Mouse (Mus musculus) Patski (cell line): ENCODE measurements at regions not wholly inside any gene's neighbourhood (a gene's known extent, or its start where the extent isn't known, plus 50 kb on each side); places are given as distances from the start of the nearest gene placed in this dataset.

Source experiments
- ATAC-seq: fragments of 100-300 bp; one replicate; pipeline ENCODE4 v1.8.0; 2021
- CTCF ChIA-PET: fragments of 350-600 bp; sonication (Branson Sonifier 250); formaldehyde crosslinking; loops from one replicate; lab custom pipeline; 2022; ENCODE audit warnings: inconsistent platforms; lab: Charles Lee
- POLR2A ChIA-PET: fragments of 350-600 bp; sonication (Branson Sonifier 250); formaldehyde crosslinking; loops from one replicate; lab custom pipeline; 2022; ENCODE audit warnings: antibody characterized with exemption, inconsistent platforms; lab: Charles Lee
- DNase-seq: peaks from one replicate; pipeline ENCODE4 v3.0.0-alpha.2; 2011; ENCODE audit warnings: low read depth, low spot score
- H3K27me3 ChIP-seq: fragments of 371-371 bp; one replicate; pipeline ENCODE4 v1.5.1; 2021
- CTCF ChIP-seq: fragments of 100-300 bp; IDR thresholded peaks from one replicate; pipeline ENCODE4 v1.5.1; 2021
- in situ Hi-C: fragments of 300-500 bp; cut with MboI; formaldehyde crosslinking; loops from 3 replicates; pipeline ENCODE4 v1.11.1; 2018; ENCODE audit warnings: low pct_unique_long_range_greater_than_20kb, mixed read lengths

DNA sequence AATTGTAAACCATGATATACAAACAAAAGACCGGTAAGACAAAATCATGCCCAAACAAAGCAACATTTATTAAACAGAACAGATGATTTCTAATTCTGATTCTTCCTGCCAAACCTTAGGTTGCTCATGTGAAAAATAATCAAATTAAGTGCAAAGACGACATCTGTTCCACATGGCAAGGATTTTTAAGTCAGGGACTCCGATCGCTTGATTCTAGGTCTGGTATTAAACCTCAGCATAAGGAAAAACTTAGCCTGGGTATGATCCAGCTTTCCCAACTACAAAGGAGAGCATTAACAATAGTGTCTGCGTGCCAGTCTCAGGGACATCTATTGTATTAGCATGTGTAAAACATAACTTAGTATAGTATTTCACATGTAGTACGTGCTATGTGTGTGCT is 181.8 kb upstream of the Rnpc3 start:
- ChIA-PET POLR2A (no interaction called here), CTCF (interaction anchor here (1.1 to 1.2 kb wide), 2 partner anchors 14 to 15 kb away, joined by 3 read pairs; no protein-coding TSS in a partner anchor)
- no peak for TF ChIP-seq CTCF
- in situ Hi-C loops = no loop called here
- ATAC-seq (no peak), DNase-seq (no peak)
- H3K27me3 ChIP-seq = no peaks in the 10 kb centered on the region

DNA sequence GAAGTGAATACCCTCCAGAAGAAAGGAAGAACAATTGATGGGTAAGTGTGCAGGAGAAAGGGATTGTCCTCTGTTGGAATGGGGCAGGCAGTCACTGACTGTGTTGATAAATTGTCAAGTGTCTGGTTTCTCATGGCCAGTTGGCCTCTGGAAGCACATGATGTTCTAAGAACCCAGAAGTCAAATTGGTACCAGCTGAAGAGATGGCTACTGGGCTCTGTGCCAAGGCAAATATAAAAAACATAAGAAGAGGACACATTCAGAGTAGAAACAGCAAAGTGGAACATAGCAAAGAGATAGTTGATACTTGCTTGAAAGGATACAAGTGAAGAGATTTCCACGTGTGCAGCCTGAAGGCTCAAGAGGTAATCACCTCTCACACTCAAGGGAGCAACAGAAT is 170.9 kb upstream of the Col11a1 start:
- TF ChIP-seq CTCF = no peak
- no peaks in the 10 kb centered on the region for H3K27me3 ChIP-seq
- ChIA-PET POLR2A (no interaction called here), CTCF (no interaction called here)
- DNase-seq = no peak
- ATAC-seq = no peak
- in situ Hi-C loops = no loop called here

DNA sequence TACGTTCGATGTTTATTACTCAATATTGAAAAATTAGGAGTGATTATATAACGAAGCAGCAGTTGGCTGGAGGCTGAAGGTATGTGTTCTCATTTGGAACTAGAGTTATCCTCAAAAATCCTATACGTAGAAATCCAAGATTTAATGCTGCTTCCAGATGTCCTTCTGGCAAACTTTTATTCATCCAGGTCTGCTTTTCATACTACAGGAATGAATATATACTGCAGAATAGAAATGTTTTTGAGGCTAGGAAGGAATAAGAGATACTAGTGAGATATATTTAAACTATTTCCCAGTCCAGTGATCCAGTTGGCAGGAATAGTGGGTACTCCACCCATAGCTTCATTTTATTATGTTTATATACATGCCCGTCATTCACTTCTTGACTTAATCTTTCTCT is 170.3 kb upstream of the Col11a1 start:
- in situ Hi-C loops = no loop called here
- TF ChIP-seq CTCF = no peak
- H3K27me3 ChIP-seq = no peaks in the 10 kb centered on the region
- ChIA-PET POLR2A (no interaction called here), CTCF (no interaction called here)
- ATAC-seq (no peak), DNase-seq (no peak)

DNA sequence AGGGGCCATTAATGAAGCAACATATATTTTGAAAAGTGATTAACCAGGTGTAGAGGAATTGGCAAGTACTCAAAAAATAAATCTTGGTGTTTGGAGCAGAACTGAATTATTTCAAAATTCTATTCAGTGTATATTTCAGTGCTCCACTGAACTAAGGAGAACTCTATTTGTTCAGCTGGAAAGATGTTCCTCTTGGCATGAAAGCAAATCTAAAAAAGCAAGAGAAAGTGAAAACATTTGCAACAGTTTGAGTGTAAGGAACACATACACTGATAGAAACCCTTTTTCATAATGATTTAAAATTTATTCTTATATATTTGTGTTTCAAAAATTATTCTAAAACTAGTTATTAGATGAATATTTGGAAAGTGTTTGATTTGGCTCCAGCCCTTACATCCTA is 169.9 kb upstream of the Col11a1 start:
- no peaks in the 10 kb centered on the region for H3K27me3 ChIP-seq
- ATAC-seq (no peak), DNase-seq (no peak)
- ChIA-PET CTCF (no interaction called here), POLR2A (no interaction called here)
- in situ Hi-C loops = no loop called here
- no peak for TF ChIP-seq CTCF

DNA sequence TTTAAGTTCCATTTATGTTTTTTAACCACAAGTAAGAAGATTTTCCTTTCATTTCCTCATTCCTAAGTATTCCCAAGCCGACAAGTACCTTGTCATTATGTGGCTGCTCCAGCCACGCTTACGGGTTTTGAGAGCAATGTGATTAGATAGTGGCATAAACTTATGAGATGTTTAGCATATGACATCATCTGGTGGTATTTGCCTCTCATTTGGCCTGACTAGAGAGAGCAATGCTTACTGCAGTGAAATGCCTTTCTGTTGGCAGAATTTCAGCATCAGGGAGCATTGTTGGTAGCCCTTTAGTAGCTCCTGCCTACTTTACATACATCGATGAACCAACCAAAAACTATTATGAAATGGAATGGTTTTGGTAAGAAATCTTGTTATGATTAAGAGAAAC is 157.1 kb upstream of the Col11a1 start:
- no peaks in the 10 kb centered on the region for H3K27me3 ChIP-seq
- CTCF ChIA-PET = interaction anchor here (2.5 kb wide), 1 partner anchor 8 kb away, joined by 6 read pairs; no protein-coding TSS in a partner anchor
- POLR2A ChIA-PET = no interaction called here
- TF ChIP-seq CTCF = no peak
- in situ Hi-C loops = no loop called here
- DNase-seq (peak; percentile 6), ATAC-seq (peak; percentile 44)

DNA sequence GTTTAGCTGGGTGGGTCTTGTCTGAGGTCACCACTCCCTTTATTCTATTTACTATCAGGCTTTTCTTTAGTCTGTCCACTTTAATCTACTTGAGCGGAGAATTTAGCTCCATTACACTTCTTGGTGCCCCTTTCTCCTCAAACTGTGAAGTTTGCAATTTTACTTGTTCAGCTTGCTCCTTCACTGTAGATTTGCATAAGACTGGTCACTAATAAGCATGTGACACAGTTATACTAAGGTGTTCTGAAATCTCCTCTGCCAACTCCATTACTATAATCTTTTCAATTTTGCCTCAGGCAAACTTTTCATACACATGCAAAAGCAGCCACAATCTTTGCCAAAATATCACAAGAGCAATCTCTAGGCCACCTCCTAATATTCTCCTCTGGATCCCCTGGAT is 125.2 kb upstream of the Col11a1 start:
- TF ChIP-seq CTCF = no peak
- ATAC-seq (no peak), DNase-seq (no peak)
- H3K27me3 ChIP-seq = no peaks in the 10 kb centered on the region
- in situ Hi-C loops = no loop called here
- POLR2A ChIA-PET = no interaction called here
- CTCF ChIA-PET = no interaction called here

DNA sequence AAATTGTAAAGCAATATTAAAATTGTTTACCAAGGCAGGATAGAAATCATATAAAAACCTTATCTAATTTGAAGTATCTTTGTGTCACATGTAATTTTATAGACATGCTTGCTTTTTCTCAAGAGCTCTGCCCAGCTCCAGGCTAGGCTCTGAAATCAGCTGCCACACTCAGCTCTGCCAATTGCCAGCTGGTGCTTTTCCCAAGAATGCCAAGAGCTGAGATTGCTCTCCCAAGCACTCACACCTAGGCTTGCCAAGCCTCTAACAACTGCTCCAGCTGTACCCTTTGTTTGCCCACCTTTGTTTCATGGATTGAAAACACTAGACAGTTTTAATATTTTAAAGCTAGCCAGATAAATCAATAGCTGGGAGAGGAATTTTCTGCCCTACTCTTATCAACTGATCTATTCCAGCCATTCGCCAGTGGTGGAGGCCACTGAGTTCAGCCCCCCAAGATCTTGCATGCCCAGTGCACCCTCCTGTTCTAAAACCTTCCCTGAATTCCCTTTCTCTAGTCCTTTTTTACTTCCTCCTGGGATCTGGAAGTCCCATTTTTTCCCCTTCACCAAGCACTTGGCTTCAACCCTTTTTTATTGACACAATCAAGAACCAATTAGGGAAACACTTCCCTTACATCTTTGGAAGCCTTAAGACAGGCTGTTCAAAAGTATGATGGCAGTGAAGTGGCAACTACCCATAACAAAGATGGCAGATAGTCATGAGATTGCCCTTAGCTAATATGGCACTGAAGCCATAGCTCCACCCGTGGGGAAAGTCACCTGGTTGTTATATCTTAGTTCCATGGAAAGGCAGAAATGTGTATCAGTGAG is 110.8 kb upstream of the Col11a1 start:
- TF ChIP-seq CTCF = no peak
- POLR2A ChIA-PET = no interaction called here
- no peak for DNase-seq
- no peaks in the 10 kb centered on the region for H3K27me3 ChIP-seq
- no peak for ATAC-seq
- in situ Hi-C loops = no loop called here
- CTCF ChIA-PET = interaction anchor here (0.7 to 1.2 kb wide), 2 partner anchors 31 to 34 kb away, joined by 3 read pairs; no protein-coding TSS in a partner anchor

DNA sequence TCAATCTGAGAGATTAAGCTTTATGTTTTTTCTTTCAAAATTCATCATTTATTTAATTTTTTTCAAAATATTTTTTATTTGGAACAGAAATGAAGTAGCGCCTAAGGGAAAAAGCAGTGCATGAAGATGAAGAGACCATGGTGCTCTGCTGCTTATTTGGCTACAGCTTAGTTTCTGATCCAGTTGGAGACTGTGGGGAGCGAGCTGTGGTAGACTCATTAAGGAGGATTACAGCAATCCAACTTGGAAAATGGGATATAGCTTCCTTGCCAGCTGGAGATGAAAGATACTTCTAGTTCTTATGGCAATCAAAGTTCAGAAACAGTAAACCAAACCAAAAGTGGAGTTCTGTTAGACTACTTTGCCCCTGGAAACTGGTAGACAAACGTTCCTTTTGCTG is 98.8 kb upstream of the Col11a1 start:
- POLR2A ChIA-PET = no interaction called here
- CTCF ChIA-PET = interaction anchor here (2.3 kb wide), 1 partner anchor 14 kb away, joined by 9 read pairs; no protein-coding TSS in a partner anchor
- ATAC-seq (no peak), DNase-seq (no peak)
- peaks cover 13% of the 10 kb centered on the region for H3K27me3 ChIP-seq
- TF ChIP-seq CTCF = no peak
- in situ Hi-C loops = no loop called here

DNA sequence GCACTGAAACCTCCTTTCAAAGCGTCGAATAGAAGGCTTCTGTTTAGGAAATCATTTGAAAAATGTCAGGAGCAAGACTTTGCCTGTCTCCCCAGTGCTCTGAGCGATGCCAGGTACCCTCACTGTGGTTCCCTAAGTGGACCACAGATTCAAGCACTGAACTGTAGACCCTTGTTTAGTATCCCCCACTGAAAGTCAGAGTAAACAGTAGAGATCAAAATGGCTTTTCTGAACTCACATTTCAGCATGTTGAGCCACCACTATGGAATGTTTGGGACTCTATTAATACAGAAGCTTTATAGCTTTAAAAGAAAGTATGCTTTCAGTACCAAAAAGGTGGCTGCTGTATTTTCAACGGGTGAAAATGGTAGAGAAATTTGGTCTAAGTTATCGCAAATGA is 79.8 kb upstream of the Col11a1 start:
- no peak for TF ChIP-seq CTCF
- in situ Hi-C loops = no loop called here
- ATAC-seq (no peak), DNase-seq (no peak)
- no peaks in the 10 kb centered on the region for H3K27me3 ChIP-seq
- ChIA-PET POLR2A (no interaction called here), CTCF (interaction anchor here (0.9 kb wide), 1 partner anchor 31 kb away, joined by 3 read pairs; no protein-coding TSS in a partner anchor)

DNA sequence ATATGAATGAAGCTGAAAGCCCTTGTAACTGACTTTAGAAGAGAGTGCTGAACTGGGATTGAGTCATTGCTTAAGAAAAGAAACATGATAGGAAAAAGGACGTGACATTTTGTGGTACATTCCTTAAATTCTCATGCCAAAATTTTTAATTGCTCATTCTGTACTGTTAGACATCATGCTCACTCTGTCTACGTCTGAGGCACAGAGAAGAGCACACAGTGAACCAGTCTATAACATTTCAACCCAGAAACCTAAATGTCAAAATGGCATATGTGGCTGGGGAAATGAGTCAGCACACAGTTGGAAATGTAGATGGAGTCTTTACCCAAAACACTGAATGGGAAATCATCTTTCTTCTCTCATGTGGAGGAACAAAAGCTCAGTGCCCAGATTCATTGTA is 77.9 kb upstream of the Col11a1 start:
- H3K27me3 ChIP-seq = no peaks in the 10 kb centered on the region
- peak; percentile 63 for ATAC-seq
- POLR2A ChIA-PET = no interaction called here

DNA sequence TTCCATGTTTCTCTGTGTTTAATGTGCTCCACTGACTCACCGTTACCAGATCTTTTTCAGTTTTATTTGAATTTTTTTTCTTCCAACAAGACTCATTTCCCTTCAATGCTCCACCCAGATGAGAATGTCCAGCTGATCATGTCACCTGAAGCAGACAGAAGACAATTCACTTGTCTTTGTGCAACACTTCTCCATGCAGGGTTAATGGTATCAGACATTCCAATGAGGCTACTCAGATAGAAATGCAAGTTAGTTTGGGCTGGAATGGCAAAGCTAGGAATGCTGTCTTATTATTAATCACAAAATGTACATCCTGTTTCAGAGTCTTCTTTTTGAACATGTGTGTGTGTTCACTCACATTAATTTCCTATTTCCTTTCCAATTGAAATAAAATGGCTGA is 77.2 kb upstream of the Col11a1 start:
- ChIA-PET CTCF (interaction anchor here (1.0 kb wide), 1 partner anchor 11 kb away, joined by 3 read pairs; no protein-coding TSS in a partner anchor), POLR2A (no interaction called here)
- no peaks in the 10 kb centered on the region for H3K27me3 ChIP-seq
- DNase-seq (peak; percentile 37), ATAC-seq (peak; percentile 88)
- no peak for TF ChIP-seq CTCF
- in situ Hi-C loops = no loop called here

More for the DNA sequence above, 77.9 kb upstream of the Col11a1 start:
- in situ Hi-C loops = no loop called here
- DNase-seq = peak; percentile 27
- TF ChIP-seq CTCF = no peak
- CTCF ChIA-PET = interaction anchor here (1.0 kb wide), 1 partner anchor 10 kb away, joined by 3 read pairs; no protein-coding TSS in a partner anchor
